Mouse (Mus musculus) E14TG2a.4 (cell line): ENCODE data around the gene Habp2.

ENCODE experiments used
- H3K27me3 ChIP-seq: 2 replicates; pipeline ENCODE4 v1.6.1; 2014; ENCODE audit warnings: low read length, control low read depth; ENCODE audit not compliant: insufficient read depth
- H3K36me3 ChIP-seq: 2 replicates; pipeline ENCODE4 v1.6.1; 2014; ENCODE audit warnings: low read length, control low read depth; ENCODE audit not compliant: insufficient read depth
- H3K4me1 ChIP-seq: replicated peaks from 2 replicates; pipeline ENCODE4 v1.6.1; 2014; ENCODE audit warnings: low read depth, low read length, control low read depth
- H3K4me3 ChIP-seq: replicated peaks from 2 replicates; pipeline ENCODE4 v1.5.1; 2014; ENCODE audit warnings: mild to moderate bottlenecking, low read length
- H3K9me3 ChIP-seq: 2 replicates; pipeline ENCODE4 v1.6.1; 2014; ENCODE audit warnings: low read length, control low read depth
- CTCF ChIP-seq: conservative IDR thresholded peaks from 2 replicates; pipeline ENCODE4 v1.5.1; 2014; ENCODE audit warnings: low read length
- NANOG ChIP-seq: IDR thresholded peaks from 2 replicates; pipeline ENCODE4 v1.6.1; 2014; ENCODE audit warnings: borderline replicate concordance, low read length, mixed read lengths
- POU5F1 ChIP-seq: IDR thresholded peaks from 2 replicates; pipeline ENCODE4 v1.6.1; 2014; ENCODE audit warnings: low read length, borderline replicate concordance

Gene Habp2

DNA sequence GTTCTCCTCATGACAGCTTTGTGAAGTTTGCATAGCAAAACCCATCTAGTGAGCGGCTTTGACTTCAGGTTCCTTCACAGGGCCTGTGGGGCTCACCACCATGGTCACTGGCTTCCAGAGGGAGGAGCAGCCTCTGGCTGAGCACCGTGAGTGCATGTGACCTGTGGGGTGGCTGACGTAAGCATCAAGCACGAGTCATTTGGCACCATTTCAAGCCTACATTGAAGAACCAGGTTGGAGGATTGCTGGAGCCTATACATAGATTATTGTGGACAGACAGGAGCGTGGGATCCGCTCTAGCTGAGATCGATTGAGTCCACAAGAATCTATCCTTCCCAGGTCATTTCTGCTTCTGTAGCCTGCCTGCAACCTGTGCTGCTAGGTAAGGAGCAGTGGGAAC, at the start of gene Habp2:
Gene Habp2, plus strand, starts transcription at position 272 of the 400 bp plus-strand sequence.
- H3K4me3 ChIP-seq = no peak within 1 kb of the TSS
- no peaks in the 10 kb centered on the region for H3K9me3 ChIP-seq
- no peak for TF ChIP-seq CTCF
- no peak for TF ChIP-seq POU5F1
- no peak for TF ChIP-seq NANOG
- 0 out of 2 replicates have a peak, but pooled peaks cover 3% of the 10 kb centered on the region for H3K4me1 ChIP-seq
- H3K27me3 ChIP-seq = peaks cover 12% of the 10 kb centered on the region
- no peaks in the 10 kb centered on the region for H3K36me3 ChIP-seq

DNA sequence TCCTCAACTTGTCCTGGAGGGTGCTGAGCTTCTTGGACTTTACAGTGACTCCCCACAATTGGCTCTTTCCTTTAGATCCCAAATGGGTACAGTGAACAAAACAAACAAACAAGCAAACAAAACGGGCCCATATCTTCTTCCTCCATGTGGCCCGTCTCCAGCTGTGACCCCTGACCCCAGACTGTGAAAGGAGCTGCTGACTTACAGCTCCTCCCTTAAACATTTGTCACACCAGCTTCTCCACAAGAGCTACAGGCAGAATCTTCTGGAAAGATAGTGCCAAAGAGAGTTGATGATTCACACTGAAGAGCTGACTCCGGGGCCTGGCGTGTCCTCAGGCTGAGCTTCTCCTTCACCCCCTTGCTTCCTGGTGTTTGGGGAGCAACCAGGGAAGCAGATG, 48.4 kb upstream of the Habp2 start:
- H3K27me3 ChIP-seq = peaks cover 12% of the 10 kb centered on the region; the same call in 1 of the 2 replicates
- no peaks in the 10 kb centered on the region for H3K36me3 ChIP-seq
- peaks cover 10% of the 10 kb centered on the region; the same call in 1 of the 2 replicates for H3K9me3 ChIP-seq
- TF ChIP-seq CTCF = no peak
- TF ChIP-seq POU5F1 = no peak
- no peak for TF ChIP-seq NANOG
- H3K4me1 ChIP-seq = peaks cover 13% of the 10 kb centered on the region
- H3K4me3 ChIP-seq = no peak overlapping the region

DNA sequence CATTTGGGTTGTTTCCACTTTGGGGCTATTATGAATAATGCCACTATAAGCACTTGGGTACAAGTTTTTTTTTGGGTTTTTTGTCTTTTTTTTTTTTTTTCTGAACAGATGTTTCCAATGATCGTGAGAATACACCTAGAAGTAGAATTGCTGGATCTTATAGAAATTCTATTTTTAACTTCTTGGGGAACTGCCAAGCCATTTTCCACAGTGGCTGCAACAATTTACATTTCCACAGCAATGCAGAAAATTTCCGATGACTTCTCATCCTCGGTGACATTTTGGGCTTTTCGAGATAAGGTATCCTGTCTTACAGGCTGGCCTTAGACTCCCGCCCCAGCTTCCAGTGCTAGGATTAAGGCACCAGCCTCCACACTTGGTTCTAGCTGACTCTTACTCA, 41.7 kb upstream of the Habp2 start:
- Histone ChIP-seq H3K9me3 (no peaks in the 10 kb centered on the region), H3K27me3 (no peaks in the 10 kb centered on the region), H3K36me3 (no peaks in the 10 kb centered on the region), H3K4me3 (no peak overlapping the region), H3K4me1 (no peaks in the 10 kb centered on the region)
- TF ChIP-seq POU5F1 (no peak), CTCF (no peak)

DNA sequence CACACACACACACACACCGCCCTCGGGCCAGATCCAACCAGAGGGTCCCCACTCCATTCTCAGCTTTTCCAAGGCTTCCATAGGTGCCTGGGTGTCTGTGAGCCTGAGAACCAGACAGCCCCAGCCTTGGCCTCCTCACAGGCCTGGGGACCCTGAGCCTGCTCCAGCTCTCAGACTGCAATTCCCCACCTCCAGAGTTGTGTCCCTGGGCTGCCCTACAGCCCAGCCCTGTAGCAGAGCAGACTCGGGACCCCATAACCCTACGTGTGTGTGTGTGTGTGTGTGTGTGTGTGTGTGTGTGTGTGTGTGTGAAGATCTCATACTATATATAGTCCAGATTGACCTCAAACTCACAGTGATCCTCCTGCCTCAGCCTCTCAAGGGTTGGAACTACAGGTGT, 34.1 kb upstream of the Habp2 start:
- TF ChIP-seq POU5F1 (no peak), CTCF (no peak), NANOG (no peak)
- peaks cover 13% of the 10 kb centered on the region for H3K4me1 ChIP-seq
- H3K27me3 ChIP-seq = peaks cover 21% of the 10 kb centered on the region
- no peak overlapping the region for H3K4me3 ChIP-seq
- no peaks in the 10 kb centered on the region for H3K9me3 ChIP-seq
- H3K36me3 ChIP-seq = no peaks in the 10 kb centered on the region

DNA sequence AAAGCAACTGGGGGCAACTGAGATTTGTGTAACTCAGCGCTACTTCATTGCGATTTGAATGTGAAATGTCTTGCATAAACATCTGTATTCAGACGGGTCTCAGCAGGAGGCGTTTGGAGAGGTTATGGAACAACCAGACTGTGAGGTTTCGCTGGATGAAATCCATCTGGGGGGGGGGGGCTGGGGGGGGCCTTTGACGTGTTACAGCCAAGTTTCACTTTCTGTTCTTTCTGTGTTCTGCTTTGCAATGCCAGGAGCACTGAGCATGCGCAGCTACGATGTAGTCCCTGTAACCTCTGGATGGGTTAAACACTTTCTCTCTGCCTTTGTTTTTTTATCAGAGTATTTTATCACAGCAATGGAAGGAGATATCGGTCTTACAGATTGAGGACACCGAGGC, 33.7 kb upstream of the Habp2 start:
- H3K9me3 ChIP-seq = no peaks in the 10 kb centered on the region
- TF ChIP-seq POU5F1 = no peak
- TF ChIP-seq CTCF = no peak
- no peak for TF ChIP-seq NANOG
- H3K4me3 ChIP-seq = no peak overlapping the region
- peaks cover 13% of the 10 kb centered on the region for H3K4me1 ChIP-seq
- H3K27me3 ChIP-seq = peaks cover 21% of the 10 kb centered on the region
- H3K36me3 ChIP-seq = no peaks in the 10 kb centered on the region

DNA sequence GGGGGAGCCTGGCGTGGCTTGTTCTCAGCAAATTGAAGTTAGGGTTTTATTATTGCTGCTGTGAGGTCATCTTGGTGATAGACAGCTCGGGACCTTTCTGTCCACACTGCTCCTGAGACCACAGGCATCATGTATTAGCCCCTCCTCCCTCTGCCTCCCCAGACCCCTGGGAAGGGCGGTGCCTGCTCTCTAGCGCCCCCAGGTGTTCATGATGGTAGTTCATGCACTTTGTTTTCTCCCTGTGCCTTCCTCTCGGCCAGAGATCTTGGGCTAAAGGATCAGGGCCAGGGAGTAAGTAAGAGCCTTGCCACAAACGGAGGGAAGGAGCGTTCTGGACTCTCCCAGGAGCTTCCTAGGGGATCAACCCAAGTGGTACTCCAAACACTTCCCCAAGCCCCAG, 32.2 kb upstream of the Habp2 start:
- H3K36me3 ChIP-seq = no peaks in the 10 kb centered on the region
- H3K27me3 ChIP-seq = peaks cover 21% of the 10 kb centered on the region
- H3K4me3 ChIP-seq = no peak overlapping the region
- H3K4me1 ChIP-seq = peaks cover 13% of the 10 kb centered on the region
- TF ChIP-seq POU5F1 = no peak
- TF ChIP-seq CTCF = peak; percentile 60
- no peaks in the 10 kb centered on the region for H3K9me3 ChIP-seq

DNA sequence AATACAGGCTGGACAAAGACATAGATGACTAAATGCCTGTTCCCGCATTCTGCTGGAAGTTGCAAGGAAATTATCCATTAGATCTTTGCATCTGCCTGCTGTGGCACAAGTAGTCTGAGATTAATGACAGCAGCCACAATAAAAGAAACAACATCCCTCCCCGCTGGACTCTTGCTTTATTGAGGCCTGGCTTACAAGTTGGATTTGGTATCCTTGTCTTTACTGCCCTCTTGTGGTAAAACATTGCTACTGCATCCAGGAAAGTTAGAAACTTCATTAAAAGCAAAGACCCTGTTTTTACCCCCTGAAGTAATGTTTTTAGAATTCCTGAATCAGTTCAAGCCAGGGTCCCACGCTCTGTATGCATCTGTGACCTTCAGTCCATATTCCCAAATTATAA, 31.4 kb upstream of the Habp2 start:
- TF ChIP-seq NANOG (no peak), CTCF (peak; percentile 98), POU5F1 (no peak)
- peaks cover 22% of the 10 kb centered on the region for H3K27me3 ChIP-seq
- H3K9me3 ChIP-seq = no peaks in the 10 kb centered on the region
- H3K36me3 ChIP-seq = no peaks in the 10 kb centered on the region
- H3K4me3 ChIP-seq = no peak overlapping the region
- peaks cover 13% of the 10 kb centered on the region for H3K4me1 ChIP-seq

DNA sequence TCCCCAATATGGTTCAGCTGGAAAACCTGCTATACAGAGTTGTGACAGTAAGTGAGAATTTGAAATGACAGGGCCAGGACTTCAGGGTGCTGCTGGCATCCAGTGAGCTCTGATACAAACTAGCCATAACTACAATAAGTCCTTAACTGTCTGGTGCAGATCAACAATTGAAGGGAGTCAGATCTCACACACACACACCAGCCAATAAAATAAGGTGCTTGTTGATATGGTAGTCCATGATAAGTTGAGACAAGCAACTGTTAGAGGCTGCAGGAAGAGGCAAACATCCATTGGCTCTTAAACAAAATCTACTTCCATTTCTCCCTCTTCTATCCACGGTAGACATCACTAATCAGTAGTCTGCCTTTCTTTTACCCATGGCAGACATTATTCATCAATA, 30.7 kb upstream of the Habp2 start:
- no peaks in the 10 kb centered on the region for H3K36me3 ChIP-seq
- TF ChIP-seq NANOG = no peak
- H3K27me3 ChIP-seq = peaks cover 21% of the 10 kb centered on the region; the same call in 1 of the 2 replicates
- peaks cover 13% of the 10 kb centered on the region for H3K4me1 ChIP-seq
- no peaks in the 10 kb centered on the region for H3K9me3 ChIP-seq
- no peak overlapping the region for H3K4me3 ChIP-seq

DNA sequence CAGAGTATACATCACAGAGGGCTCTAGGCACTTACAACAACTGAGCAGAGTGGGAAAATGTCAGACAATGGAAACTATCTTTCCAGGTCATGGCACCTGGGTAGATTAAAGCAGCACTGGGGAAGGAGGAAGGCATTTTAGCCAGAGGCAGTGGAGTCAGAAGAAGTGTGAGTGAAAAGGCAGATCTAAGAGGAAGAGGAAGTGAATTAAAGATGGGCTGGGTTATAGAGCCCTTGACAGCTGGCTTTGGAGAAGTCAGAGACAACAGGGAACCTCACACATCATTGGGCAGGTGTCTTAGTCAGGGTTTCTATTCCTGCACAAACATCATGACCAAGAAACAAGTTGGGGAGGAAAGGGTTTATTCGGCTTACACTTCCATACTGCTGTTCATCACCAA, 30.2 kb upstream of the Habp2 start:
- Histone ChIP-seq H3K4me3 (no peak overlapping the region), H3K9me3 (no peaks in the 10 kb centered on the region), H3K27me3 (peaks cover 17% of the 10 kb centered on the region; the same call in 1 of the 2 replicates), H3K4me1 (peaks cover 9% of the 10 kb centered on the region; the same call in 1 of the 2 replicates), H3K36me3 (no peaks in the 10 kb centered on the region)
- TF ChIP-seq CTCF = no peak
- TF ChIP-seq NANOG = no peak
- TF ChIP-seq POU5F1 = no peak
